Mouse (Mus musculus): ENCODE results near the gene Trpv2. TPM values are rescaled to one million over a fixed set of nuclear protein-coding genes. Genes with fewer than 3 reads are reported as not detected.

The Trpv2 gene
- polyA plus RNA-seq, 1 experiment from 2014 or later, result 3.9 TPM

DNA sequence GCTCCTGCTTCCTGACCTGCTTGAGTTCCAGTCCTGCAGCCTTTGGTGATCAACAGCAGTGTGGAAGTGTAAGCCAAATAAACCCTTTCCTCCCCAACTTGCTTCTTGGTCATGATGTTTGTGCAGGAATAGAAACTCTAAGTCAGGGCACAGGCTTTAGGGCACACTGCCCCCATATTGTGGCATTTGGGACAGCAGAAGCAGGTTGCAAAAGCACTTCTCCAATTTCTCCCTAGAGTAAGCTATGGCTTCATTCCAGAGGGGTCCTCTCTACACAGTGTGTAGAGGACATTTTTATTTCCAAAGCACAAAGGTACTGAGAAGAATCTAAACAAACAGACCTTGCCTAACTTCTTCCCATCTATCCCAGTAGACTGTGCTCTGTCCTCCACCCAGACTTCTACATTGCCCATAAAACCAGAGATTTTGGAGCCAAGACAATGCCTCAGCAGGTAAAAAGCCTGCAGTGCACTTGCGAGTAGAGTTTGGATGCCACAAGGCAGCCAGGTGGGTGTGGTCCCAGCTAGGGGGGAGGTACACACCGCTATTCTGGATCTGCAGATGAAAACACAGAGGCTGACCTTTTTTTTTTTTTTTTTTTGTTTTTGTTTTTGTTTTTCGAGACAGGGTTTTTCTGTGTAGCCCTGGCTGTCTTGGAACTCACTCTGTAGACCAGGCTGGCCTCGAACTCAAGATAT, 47.4 kb downstream of the Trpv2 start:
- no peak for TF ChIP-seq CTCF (IDR thresholded peaks at IDR 0.05; ENCODE audit: low read depth)
- Histone ChIP-seq H3K9ac (no peak overlapping the region), H3K4me1 (ENCODE audit: insufficient read depth) (no peaks in the 10 kb centered on the region), H3K27ac (ENCODE audit: low read depth) (no peak overlapping the region), H3K27me3 (ENCODE audit: insufficient read depth, low read length) (no peaks in the 10 kb centered on the region), H3K36me3 (ENCODE audit: insufficient read depth) (peaks cover 15% of the 10 kb centered on the region; the same call in 1 of the 2 replicates), H3K4me3 (ENCODE audit: low read depth, low read length) (no peak overlapping the region), H3K9me3 (ENCODE audit: low read depth, low read length) (no peaks in the 10 kb centered on the region), H3K4me2 (no peak overlapping the region)
- WGBS, result 90% methylated on average over 4 of the region's 4 CpGs
- DNase-seq, result no peak
- ATAC-seq (ENCODE audit: insufficient read depth), result no peak

DNA sequence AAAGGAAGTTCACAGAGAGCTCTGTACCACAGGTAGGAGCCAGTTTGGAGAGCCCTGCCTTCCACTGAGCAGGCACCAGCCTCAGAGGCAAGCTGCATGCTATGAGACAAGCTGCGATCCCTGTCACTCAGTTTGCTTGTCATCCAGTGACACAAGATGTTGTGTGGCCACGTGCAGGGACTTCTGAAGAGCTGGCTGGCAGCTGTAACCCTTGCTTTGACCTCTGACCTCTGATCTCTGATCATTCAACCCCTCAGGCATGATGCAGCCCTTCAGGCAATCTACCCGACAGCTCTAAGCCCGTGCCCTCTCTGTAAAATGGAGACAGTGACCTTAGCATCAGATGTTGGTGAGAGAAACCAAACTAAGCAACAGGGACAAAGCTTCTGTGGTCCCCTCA, 48.6 kb downstream of the Trpv2 start:
- Histone ChIP-seq H3K9me3 (ENCODE audit: low read depth, low read length) (no peaks in the 10 kb centered on the region), H3K4me2 (no peak overlapping the region), H3K27me3 (ENCODE audit: insufficient read depth, low read length) (no peaks in the 10 kb centered on the region), H3K4me1 (ENCODE audit: insufficient read depth) (no peaks in the 10 kb centered on the region), H3K36me3 (ENCODE audit: insufficient read depth) (peaks cover 15% of the 10 kb centered on the region; the same call in 1 of the 2 replicates), H3K9ac (no peak overlapping the region), H3K27ac (ENCODE audit: low read depth) (no peak overlapping the region), H3K4me3 (ENCODE audit: low read depth, low read length) (no peak overlapping the region)
- ATAC-seq (ENCODE audit: insufficient read depth) (no peak), DNase-seq (no peak)
- WGBS, result 46% methylated on average over 4 of the region's 4 CpGs
- TF ChIP-seq CTCF (IDR thresholded peaks at IDR 0.05; ENCODE audit: low read depth), result no peak

DNA sequence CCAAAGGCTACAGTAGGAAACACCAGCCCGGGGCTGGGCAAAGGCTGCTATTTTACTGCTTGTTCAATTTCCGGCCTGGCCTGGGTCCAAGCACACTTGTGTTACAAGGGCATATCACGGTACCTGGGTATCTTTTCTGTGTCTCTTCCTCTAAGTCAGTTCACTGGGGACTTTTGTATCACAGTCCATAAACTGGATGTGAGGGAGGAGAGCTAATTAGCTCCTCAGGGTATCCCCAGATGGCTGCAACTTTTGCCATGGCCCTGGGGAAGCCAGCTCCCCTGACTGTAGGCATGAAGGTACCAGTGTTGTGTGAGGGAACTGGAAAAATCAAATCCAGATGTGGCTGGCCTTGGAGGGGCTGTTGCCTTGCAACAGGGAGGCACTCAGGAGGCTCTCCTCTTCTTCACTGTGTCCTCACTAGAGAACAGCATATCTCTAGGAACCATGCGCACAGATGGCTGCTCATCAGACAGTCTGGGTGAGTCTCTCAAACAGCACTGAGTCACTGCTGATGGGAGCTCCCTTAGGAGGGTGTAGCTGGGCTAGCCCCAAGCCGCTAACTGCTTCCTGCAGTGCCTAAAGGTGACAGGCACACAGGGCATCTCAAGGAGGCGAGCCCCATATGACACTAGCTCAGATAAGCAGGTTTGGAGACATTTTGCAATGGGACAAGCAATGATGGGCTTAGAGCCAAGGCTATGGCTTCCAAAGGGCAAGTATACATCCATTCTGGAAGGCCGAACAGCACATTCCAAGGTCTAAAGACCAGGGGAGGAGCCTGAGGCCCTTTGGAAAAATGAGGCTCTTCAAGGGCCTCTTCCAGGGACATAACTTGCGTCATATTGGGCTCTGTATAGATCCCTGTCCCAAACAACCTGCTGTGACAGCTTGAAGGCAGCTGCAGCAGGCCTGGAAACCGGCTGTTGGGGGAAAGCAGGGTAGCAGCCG, 50.3 kb downstream of the Trpv2 start:
- Histone ChIP-seq H3K4me2 (no peak overlapping the region), H3K27me3 (ENCODE audit: insufficient read depth, low read length) (no peaks in the 10 kb centered on the region), H3K9me3 (ENCODE audit: low read depth, low read length) (no peaks in the 10 kb centered on the region), H3K4me1 (ENCODE audit: insufficient read depth) (peaks cover 10% of the 10 kb centered on the region), H3K4me3 (ENCODE audit: low read depth, low read length) (no peak overlapping the region), H3K9ac (no peak overlapping the region), H3K36me3 (ENCODE audit: insufficient read depth) (peaks cover 2% of the 10 kb centered on the region; the same call in 1 of the 2 replicates), H3K27ac (ENCODE audit: low read depth) (no peak overlapping the region; the same call in 1 of the 2 replicates)
- DNase-seq (peak; percentile 74), ATAC-seq (ENCODE audit: insufficient read depth) (peak; percentile 83)
- 47% methylated on average over 10 of the region's 10 CpGs for WGBS
- no peak for TF ChIP-seq CTCF (IDR thresholded peaks at IDR 0.05; ENCODE audit: low read depth)

DNA sequence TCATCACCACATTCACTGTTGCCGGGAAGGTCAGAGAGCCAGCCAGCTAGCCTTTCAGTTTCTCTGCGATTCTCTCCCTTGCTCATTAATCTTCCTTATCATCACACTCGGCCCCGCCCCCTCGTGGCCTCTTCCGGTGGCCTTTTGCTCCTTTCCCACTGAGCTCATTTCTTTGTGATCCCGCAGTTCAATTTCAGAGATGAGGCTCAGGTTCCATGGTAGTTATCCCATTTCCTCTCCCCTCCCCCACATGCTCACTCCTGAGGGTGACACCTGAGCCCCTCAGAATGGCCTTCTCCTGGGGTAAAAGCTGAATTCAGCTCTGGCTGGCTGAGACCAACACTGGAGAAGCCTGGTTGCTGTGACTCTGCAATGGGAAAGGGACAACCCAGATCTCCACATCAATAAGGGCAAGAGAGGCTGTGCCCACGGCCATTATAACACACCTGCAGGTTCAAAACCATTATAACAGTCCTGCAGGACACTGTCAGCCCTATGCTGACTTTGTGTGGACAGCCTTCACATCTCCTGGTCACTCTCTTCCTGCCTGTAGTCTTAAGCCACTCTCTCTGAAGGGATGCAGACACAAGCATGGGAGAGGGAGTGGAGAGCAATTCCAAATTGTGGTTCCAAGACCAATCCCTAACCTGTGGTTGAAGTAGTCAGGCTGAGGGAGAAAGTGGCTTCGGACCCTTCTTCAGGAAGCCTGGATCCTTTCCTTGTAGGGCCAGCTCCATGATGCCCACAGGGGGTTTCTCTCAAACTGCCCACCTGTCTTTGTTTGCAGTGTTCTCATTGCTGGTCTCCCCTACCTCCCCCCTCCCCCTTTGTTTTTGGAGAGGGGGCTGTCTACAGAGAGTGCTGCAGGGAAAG, 55.3 kb downstream of the Trpv2 start:
- Histone ChIP-seq H3K4me1 (ENCODE audit: insufficient read depth) (peaks cover 18% of the 10 kb centered on the region), H3K9ac (no peak overlapping the region), H3K36me3 (ENCODE audit: insufficient read depth) (no peaks in the 10 kb centered on the region), H3K27me3 (ENCODE audit: insufficient read depth, low read length) (no peaks in the 10 kb centered on the region), H3K4me2 (peak overlapping the region; percentile 25; the same call in 1 of the 2 replicates), H3K4me3 (ENCODE audit: low read depth, low read length) (no peak overlapping the region), H3K27ac (ENCODE audit: low read depth) (peak overlapping the region; percentile 28; the same call in 1 of the 2 replicates), H3K9me3 (ENCODE audit: low read depth, low read length) (no peaks in the 10 kb centered on the region)
- peak; percentile 17 for DNase-seq
- no peak for ATAC-seq (ENCODE audit: insufficient read depth)
- 8% methylated on average over 9 of the region's 9 CpGs for WGBS
- TF ChIP-seq CTCF (IDR thresholded peaks at IDR 0.05; ENCODE audit: low read depth), result no peak

DNA sequence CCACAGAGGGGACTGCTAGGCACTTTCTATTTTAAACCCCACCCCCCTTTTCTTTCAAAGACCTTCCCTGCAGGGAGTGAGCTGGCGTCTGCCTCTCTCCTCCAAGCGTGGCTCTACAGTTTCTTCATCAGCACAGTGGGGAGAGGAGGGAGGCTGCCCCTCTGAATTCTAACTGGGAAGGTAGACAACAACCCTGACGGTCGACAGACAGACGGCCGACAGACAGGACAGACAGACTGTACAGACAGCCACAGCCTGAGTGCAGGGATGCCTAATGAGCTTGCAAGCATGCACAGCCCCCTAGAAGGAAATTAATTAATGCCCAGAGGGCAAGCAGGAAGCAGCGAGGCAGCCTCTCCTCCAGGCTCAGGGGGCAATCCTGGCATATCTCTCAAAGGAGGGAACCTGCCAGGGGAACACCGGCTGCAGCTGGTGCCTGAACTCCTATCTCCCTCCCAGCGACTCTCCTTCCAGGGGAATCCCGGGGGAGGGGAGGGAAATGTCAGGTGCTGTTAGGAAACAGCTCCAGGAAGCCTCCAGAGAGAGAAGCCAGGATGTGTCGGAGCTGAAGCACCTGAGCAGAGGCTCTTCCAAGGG, 56.0 kb downstream of the Trpv2 start:
- ATAC-seq (ENCODE audit: insufficient read depth), result no peak
- 5% methylated on average over 11 of the region's 11 CpGs for WGBS
- no peaks in the 10 kb centered on the region for H3K36me3 ChIP-seq (ENCODE audit: insufficient read depth)
- H3K9ac ChIP-seq, result peak overlapping the region; percentile 4; the same call in 1 of the 2 replicates
- H3K4me3 ChIP-seq (ENCODE audit: low read depth, low read length), result no peak overlapping the region
- TF ChIP-seq CTCF (IDR thresholded peaks at IDR 0.05; ENCODE audit: low read depth), result no peak
- H3K27me3 ChIP-seq (ENCODE audit: insufficient read depth, low read length), result no peaks in the 10 kb centered on the region
- H3K4me1 ChIP-seq (ENCODE audit: insufficient read depth), result peaks cover 18% of the 10 kb centered on the region
- H3K4me2 ChIP-seq, result peak overlapping the region; percentile 25
- DNase-seq, result no peak
- no peak overlapping the region for H3K27ac ChIP-seq (ENCODE audit: low read depth)
- H3K9me3 ChIP-seq (ENCODE audit: low read depth, low read length), result no peaks in the 10 kb centered on the region

DNA sequence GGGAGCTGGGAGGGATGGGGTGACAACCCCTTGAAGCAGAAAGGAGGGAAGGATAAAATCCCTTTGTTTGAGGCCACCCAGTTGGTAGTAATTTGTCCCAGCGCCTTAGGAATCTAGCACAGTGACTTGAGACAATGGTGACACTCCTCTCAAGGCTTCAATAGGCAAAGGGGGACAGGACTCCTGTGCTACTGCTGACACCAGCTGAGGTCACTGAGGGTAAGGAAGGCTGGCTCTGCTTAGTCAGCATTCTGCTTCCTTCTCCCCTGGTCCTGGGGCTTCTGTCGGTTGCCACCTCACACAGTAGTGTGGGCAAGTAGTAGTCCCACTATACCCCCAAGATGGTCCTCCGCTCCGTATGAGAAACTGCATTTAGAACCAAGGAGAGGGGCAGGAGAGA, 56.9 kb downstream of the Trpv2 start:
- no peak overlapping the region for H3K4me3 ChIP-seq (ENCODE audit: low read depth, low read length)
- no peak overlapping the region for H3K9ac ChIP-seq
- no peak for DNase-seq
- H3K9me3 ChIP-seq (ENCODE audit: low read depth, low read length), result no peaks in the 10 kb centered on the region
- H3K27me3 ChIP-seq (ENCODE audit: insufficient read depth, low read length), result no peaks in the 10 kb centered on the region
- H3K27ac ChIP-seq (ENCODE audit: low read depth), result no peak overlapping the region
- TF ChIP-seq CTCF (IDR thresholded peaks at IDR 0.05; ENCODE audit: low read depth), result no peak
- peaks cover 18% of the 10 kb centered on the region for H3K4me1 ChIP-seq (ENCODE audit: insufficient read depth)
- no peak overlapping the region for H3K4me2 ChIP-seq
- ATAC-seq (ENCODE audit: insufficient read depth), result no peak
- H3K36me3 ChIP-seq (ENCODE audit: insufficient read depth), result no peaks in the 10 kb centered on the region
- WGBS, result 47% methylated on average over 4 of the region's 4 CpGs
